Mouse (Mus musculus) MN1 (cell line): ENCODE measurements around the gene Abca8b.
"Not testable (repeated sequence)": the region's sequence is repeated elsewhere in the genome, so short reads cannot be mapped to it uniquely, and the experiment has no call there.

Experiments used
- DNase-seq: peaks from one replicate; pipeline ENCODE4 v3.0.0-alpha.2; 2016; ENCODE audit warnings: low spot score

Abca8b gene

GRCm38 (mm10) chr11:109913156-109913555 is 82.5 kb downstream of the Abca8b start:
- not testable (repeated sequence) for DNase-seq

- not testable (repeated sequence) for DNase-seq
These were observed 83.5 kb downstream of the Abca8b start for GRCm38 (mm10) chr11:109912118-109912517.

- no peak for DNase-seq
These were observed 85.8 kb downstream of the Abca8b start for GRCm38 (mm10) chr11:109909801-109910200.

- no peak for DNase-seq
These were observed 87.2 kb downstream of the Abca8b start for GRCm38 (mm10) chr11:109908207-109909031.

GRCm38 (mm10) chr11:109907508-109907907 is 88.1 kb downstream of the Abca8b start:
- no peak for DNase-seq

- DNase-seq = peak; percentile 33
These were observed 92.7 kb downstream of the Abca8b start for GRCm38 (mm10) chr11:109902616-109903598.

- DNase-seq = no peak
These were observed 95.0 kb downstream of the Abca8b start for GRCm38 (mm10) chr11:109900491-109901241.

GRCm38 (mm10) chr11:109898791-109899467 is 96.7 kb downstream of the Abca8b start:
- DNase-seq = no peak

GRCm38 (mm10) chr11:109895952-109896530 is 99.6 kb downstream of the Abca8b start:
- no peak for DNase-seq

- DNase-seq = no peak
These were observed 100.1 kb downstream of the Abca8b start for GRCm38 (mm10) chr11:109895496-109895895.

- no peak for DNase-seq
These were observed 101.5 kb downstream of the Abca8b start for GRCm38 (mm10) chr11:109893894-109894804.

- DNase-seq = no peak
These were observed 103.7 kb downstream of the Abca8b start for GRCm38 (mm10) chr11:109891989-109892386.

GRCm38 (mm10) chr11:109891371-109891988 is 104.2 kb downstream of the Abca8b start:
- no peak for DNase-seq

GRCm38 (mm10) chr11:109889595-109889994 is 106.0 kb downstream of the Abca8b start:
- no peak for DNase-seq

GRCm38 (mm10) chr11:109886757-109887156 is 108.9 kb downstream of the Abca8b start:
- no peak for DNase-seq

GRCm38 (mm10) chr11:109885521-109885920 is 110.1 kb downstream of the Abca8b start:
- DNase-seq = no peak

- DNase-seq = no peak
These were observed 110.8 kb downstream of the Abca8b start for GRCm38 (mm10) chr11:109884801-109885200.

- DNase-seq = no peak
These were observed 111.5 kb downstream of the Abca8b start for GRCm38 (mm10) chr11:109884126-109884525.
